Mouse (Mus musculus) heart, postnatal 0 days (tissue): Measurements from ENCODE around the gene Cpne7.

Experiments
- CTCF ChIP-seq: IDR thresholded peaks from 2 replicates; pipeline ENCODE4 v1.5.1; 2016; ENCODE audit warnings: antibody characterized with exemption, control low read depth, low read depth
- EP300 ChIP-seq: IDR thresholded peaks from 2 replicates; pipeline ENCODE4 v1.6.1; 2016; ENCODE audit warnings: antibody characterized with exemption, low read depth

DNA sequence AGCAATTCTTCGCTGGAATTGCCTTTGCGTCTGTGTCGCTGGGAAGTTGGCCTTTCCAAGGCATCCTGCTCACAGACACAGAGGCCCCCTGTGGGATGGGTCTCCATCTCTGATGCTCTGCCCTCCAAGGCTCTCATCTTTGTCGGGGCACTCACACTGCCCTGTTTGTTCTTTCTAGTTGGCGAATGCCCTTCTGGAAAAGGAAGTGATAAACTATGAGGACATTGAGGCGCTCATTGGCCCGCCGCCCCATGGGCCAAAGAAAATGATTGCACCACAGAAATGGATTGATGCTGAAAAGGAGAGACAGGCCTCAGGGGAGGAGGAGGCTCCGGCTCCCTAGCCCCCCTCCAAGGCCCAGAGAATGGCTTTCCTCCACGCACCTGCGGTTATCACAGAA lies 20.0 kb upstream of the Cpne7 start:
- TF ChIP-seq CTCF (no peak), EP300 (no peak)
